Mouse (Mus musculus) bone marrow, adult 2 months (tissue): ENCODE data around the gene Dhrs4.

Experiments used
- CTCF ChIP-seq: fragments of 200-500 bp; IDR thresholded peaks from 2 replicates; pipeline ENCODE4 v1.5.1; 2011; ENCODE audit warnings: low read length, control low read depth; ENCODE audit not compliant: control insufficient read depth, insufficient read depth
- POLR2A ChIP-seq: fragments of 200-500 bp; IDR thresholded peaks from 2 replicates; pipeline ENCODE4 v1.6.1; 2011; ENCODE audit warnings: low read depth, mild to moderate bottlenecking, control low read depth, low read length, borderline replicate concordance; ENCODE audit not compliant: control insufficient read depth

DNA sequence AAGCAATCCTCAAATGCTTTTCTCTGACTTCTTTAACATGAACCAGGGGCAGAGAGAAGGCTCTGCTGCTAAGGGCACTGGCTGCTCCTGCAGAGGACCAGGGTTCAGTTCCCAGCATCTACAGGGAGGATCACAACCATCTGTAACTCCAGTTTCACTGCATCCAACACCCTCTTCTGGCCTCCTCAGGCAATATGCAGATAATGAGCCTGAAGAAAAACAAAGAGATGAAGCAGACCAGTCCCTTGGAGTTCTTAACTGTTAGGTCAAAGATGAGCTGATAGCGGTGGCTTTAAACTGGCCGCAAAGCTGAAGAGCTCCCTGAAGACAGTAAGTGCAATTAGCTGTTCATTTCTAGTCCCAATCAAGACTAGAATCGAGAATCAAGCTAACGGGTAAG is 48.3 kb upstream of the Dhrs4 start:
- TF ChIP-seq POLR2A (no peak), CTCF (no peak)
